Mouse (Mus musculus) spleen, postnatal 4 days (tissue): ENCODE measurements around the gene Vmn1r143.
"Not testable (repeated sequence)": the region's sequence is repeated elsewhere in the genome, so short reads cannot be mapped to it uniquely, and the experiment has no call there.

Experiments used
- DNase-seq, 2 experiments: peaks; one replicate each; pipeline ENCODE4 v3.0.0; 2022; ENCODE audit warnings: low spot score in 2 of 2

Gene Vmn1r143

DNA sequence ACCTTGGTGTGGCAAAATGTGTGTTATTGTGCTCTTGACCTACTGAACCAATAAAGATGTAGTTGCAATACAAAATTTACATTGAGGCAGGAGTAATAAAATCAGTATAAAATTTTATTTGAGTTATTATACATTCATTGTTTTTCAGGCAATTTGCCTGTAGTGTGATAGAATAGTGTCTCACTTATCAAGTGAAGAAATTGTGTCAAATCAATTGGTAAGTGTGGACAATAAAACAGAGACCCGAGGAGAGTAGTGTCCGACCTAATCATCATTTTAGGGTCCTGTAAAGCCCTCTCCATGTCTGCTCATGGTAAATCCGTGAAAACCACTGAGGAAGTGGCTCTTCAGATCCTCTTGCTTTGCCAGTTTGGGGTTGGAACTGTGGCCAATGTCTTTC, at the start of gene Vmn1r143:
Gene Vmn1r143, plus strand, starts transcription at position 301 of the 400 bp plus-strand sequence.
- not testable (repeated sequence) for DNase-seq

- not testable (repeated sequence) for DNase-seq
These were observed 25.2 kb upstream of the Vmn1r143 start, which contains the start of gene Vmn1r142 for GRCm38 (mm10) chr7:22163935-22164334. Gene Vmn1r142 (minus strand): TSS chr7:22164035.

DNA sequence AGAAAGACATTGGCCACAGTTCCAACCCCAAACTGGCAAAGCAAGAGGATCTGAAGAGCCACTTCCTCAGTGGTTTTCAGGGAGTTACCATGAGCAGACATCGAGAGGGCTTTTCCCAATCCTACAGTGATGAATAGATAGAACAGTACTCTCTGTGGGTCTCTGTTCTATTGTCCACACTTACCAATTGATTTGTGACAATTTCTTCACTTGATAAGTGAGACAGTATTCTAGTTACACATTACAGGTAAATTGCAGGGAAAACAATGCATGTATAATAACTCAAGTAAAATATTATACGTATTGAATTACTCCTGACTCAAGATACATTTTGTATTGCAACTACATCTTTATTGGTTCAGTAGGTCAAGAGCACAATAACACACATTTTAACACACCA, 12.0 kb downstream of the Vmn1r143 start, which contains the start of gene Gm8653:
Gene Gm8653, minus strand, starts transcription at position 101 of the 400 bp plus-strand sequence.
- not testable (repeated sequence) for DNase-seq

DNA sequence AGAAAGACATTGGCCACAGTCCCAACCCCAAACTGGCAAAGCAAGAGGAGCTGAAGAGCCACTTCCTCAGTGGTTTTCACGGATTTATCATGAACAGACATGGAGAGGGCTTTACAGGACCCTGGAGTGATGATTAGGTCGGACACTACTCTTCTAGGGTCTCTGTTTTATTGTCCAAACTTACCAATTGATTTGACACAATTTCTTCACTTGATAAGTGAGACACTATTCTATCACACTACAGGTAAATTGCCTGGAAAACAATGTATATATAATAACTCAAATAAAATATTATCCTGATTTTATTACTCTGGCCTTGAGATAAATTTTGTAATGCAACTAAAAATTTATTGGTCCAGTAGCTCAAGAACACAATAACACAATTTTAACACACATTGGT, 40.2 kb downstream of the Vmn1r143 start, which contains the start of gene Gm8453:
Gene Gm8453, minus strand, starts transcription at position 101 of the 400 bp plus-strand sequence.
- not testable (repeated sequence) for DNase-seq
